Mouse (Mus musculus) intestine, embryonic 16.5 days (tissue): Measurements from ENCODE around the gene Vopp1. TPM values are rescaled to one million over a fixed set of nuclear protein-coding genes. Genes with fewer than 3 reads are reported as not detected.
"Not testable (repeated sequence)": the region's sequence is repeated elsewhere in the genome, so short reads cannot be mapped to it uniquely, and the experiment has no call there.

Experiments used
- ATAC-seq: fragments of 200-750 bp; cut with Nextera tagmentation; 2 replicates; pipeline ENCODE4 v1.8.0; 2017; ENCODE audit warnings: moderate TSS enrichment, moderate library complexity
- H3K27ac ChIP-seq: fragments of 300-500 bp; sonication (generic); 2 replicates; pipeline ENCODE4 v1.5.1; 2014; ENCODE audit warnings: mild to moderate bottlenecking, low read length
- H3K27me3 ChIP-seq: fragments of 300-500 bp; sonication (generic); replicated peaks from 2 replicates; pipeline ENCODE4 v1.6.1; 2014; ENCODE audit warnings: low read length, control low read depth, mixed read lengths; ENCODE audit not compliant: control insufficient read depth, insufficient read depth
- H3K36me3 ChIP-seq: fragments of 300-500 bp; sonication (generic); 2 replicates; pipeline ENCODE4 v1.6.1; 2014; ENCODE audit warnings: low read length, control low read depth; ENCODE audit not compliant: control insufficient read depth, insufficient read depth
- H3K4me1 ChIP-seq: fragments of 300-500 bp; sonication (generic); 2 replicates; pipeline ENCODE4 v1.6.1; 2014; ENCODE audit warnings: low read length, control low read depth, mixed read lengths; ENCODE audit not compliant: control insufficient read depth, insufficient read depth
- H3K4me2 ChIP-seq: fragments of 300-500 bp; sonication (generic); 2 replicates; pipeline ENCODE4 v1.6.1; 2014; ENCODE audit warnings: low read depth, low read length, control low read depth
- H3K4me3 ChIP-seq: fragments of 300-500 bp; sonication (generic); 2 replicates; pipeline ENCODE4 v1.5.1; 2014; ENCODE audit warnings: mild to moderate bottlenecking, low read length
- H3K9ac ChIP-seq: fragments of 300-500 bp; sonication (generic); 2 replicates; pipeline ENCODE4 v1.6.1; 2014; ENCODE audit warnings: low read depth, low read length
- H3K9me3 ChIP-seq: fragments of 300-500 bp; sonication (generic); 2 replicates; pipeline ENCODE4 v1.6.1; 2016; ENCODE audit warnings: low read length, control low read depth; ENCODE audit not compliant: control insufficient read depth
- WGBS: fragments of 180-500 bp; shearing (Covaris S2); extraction: QIAGEN DNeasy Blood & Tissue Kit; methylation state at CpG from one replicate; pipeline ENCODE4 v1.1.7; 2014; 5-methylcytosine and 5-hydroxymethylcytosine counted together
- polyA plus RNA-seq: library from polyadenylated mRNA; unstranded; fragments of >200 nt; fragmentation: Nextera tagmentation; extraction: Ambion mirVana; gene quantifications from 2 replicates; pipeline ENCODE4 v1.2.1, GENCODE M21; 2015

Vopp1 gene
- polyA plus RNA-seq = 23.5 and 24.9 TPM in 2 replicates

- ATAC-seq = peak; percentile 92
- Histone ChIP-seq H3K9ac (peak within 1 kb of the TSS; percentile 96), H3K36me3 (no peaks in the 10 kb centered on the region), H3K4me1 (0 out of 2 replicates have a peak, but pooled peaks cover 4% of the 10 kb centered on the region), H3K4me2 (peak within 1 kb of the TSS; percentile 71), H3K9me3 (no peaks in the 10 kb centered on the region), H3K27ac (peak within 1 kb of the TSS; percentile 92), H3K4me3 (peak within 1 kb of the TSS; percentile 96), H3K27me3 (no peaks in the 10 kb centered on the region)
- WGBS = 0% methylated on average over 87 of the region's 87 CpGs
Observed at GRCm38 (mm10) chr6:57824422-57825258, at the start of gene Vopp1. Vopp1 (minus strand) TSS chr6:57825159.

GRCm38 (mm10) chr6:57859043-57860042 is 34.4 kb upstream of the Vopp1 start:
- no peak overlapping the region for H3K27ac ChIP-seq
- peak; percentile 74 for ATAC-seq
- no peaks in the 10 kb centered on the region for H3K36me3 ChIP-seq
- no peaks in the 10 kb centered on the region for H3K4me1 ChIP-seq
- no peaks in the 10 kb centered on the region for H3K27me3 ChIP-seq
- H3K4me3 ChIP-seq = no peak overlapping the region
- no peak overlapping the region for H3K4me2 ChIP-seq
- H3K9ac ChIP-seq = no peak overlapping the region
- WGBS = 44% methylated on average over 6 of the region's 6 CpGs
- H3K9me3 ChIP-seq = no peaks in the 10 kb centered on the region

- not testable (repeated sequence) for H3K4me3 ChIP-seq, H3K27ac ChIP-seq, H3K36me3 ChIP-seq, H3K9ac ChIP-seq, ATAC-seq, H3K9me3 ChIP-seq, H3K4me2 ChIP-seq, H3K4me1 ChIP-seq, H3K27me3 ChIP-seq
- 86% methylated on average over 5 of the region's 5 CpGs for WGBS
Observed at GRCm38 (mm10) chr6:57851177-57851576, 26.2 kb upstream of the Vopp1 start.

GRCm38 (mm10) chr6:57850286-57850685 is 25.3 kb upstream of the Vopp1 start, which contains the start of gene Vmn1r21:
Vmn1r21 (minus strand) TSS chr6:57850343.
- 70% methylated on average over 1 of the region's 1 CpGs for WGBS
- H3K4me3 ChIP-seq = no peak within 1 kb of the TSS
- no peak within 1 kb of the TSS for H3K9ac ChIP-seq
- no peaks in the 10 kb centered on the region for H3K36me3 ChIP-seq
- ATAC-seq = no peak
- H3K4me1 ChIP-seq = no peaks in the 10 kb centered on the region
- no peaks in the 10 kb centered on the region for H3K27me3 ChIP-seq
- no peaks in the 10 kb centered on the region for H3K9me3 ChIP-seq
- H3K4me2 ChIP-seq = no peak within 1 kb of the TSS
- H3K27ac ChIP-seq = no peak within 1 kb of the TSS

GRCm38 (mm10) chr6:57839693-57840408 is 14.9 kb upstream of the Vopp1 start:
- Histone ChIP-seq H3K4me1 (no peaks in the 10 kb centered on the region), H3K4me3 (no peak overlapping the region), H3K4me2 (no peak overlapping the region), H3K36me3 (no peaks in the 10 kb centered on the region), H3K27me3 (no peaks in the 10 kb centered on the region), H3K27ac (no peak overlapping the region), H3K9me3 (no peaks in the 10 kb centered on the region), H3K9ac (no peak overlapping the region)
- ATAC-seq = no peak
- WGBS = 61% methylated on average over 2 of the region's 2 CpGs

GRCm38 (mm10) chr6:57825259-57825715 is 328 bp upstream of the Vopp1 start:
- H3K27ac ChIP-seq = peak overlapping the region; percentile 92; the same call in 1 of the 2 replicates
- peak; percentile 47 for ATAC-seq
- H3K4me1 ChIP-seq = 0 out of 2 replicates have a peak, but pooled peaks cover 4% of the 10 kb centered on the region
- no peaks in the 10 kb centered on the region for H3K9me3 ChIP-seq
- peak overlapping the region; percentile 71 for H3K4me2 ChIP-seq
- H3K27me3 ChIP-seq = no peaks in the 10 kb centered on the region
- H3K36me3 ChIP-seq = no peaks in the 10 kb centered on the region
- H3K9ac ChIP-seq = peak overlapping the region; percentile 96
- H3K4me3 ChIP-seq = peak overlapping the region; percentile 96
- WGBS = 4% methylated on average over 5 of the region's 5 CpGs

GRCm38 (mm10) chr6:57823461-57823860 is 1.5 kb downstream of the Vopp1 start:
- Histone ChIP-seq H3K9me3 (no peaks in the 10 kb centered on the region), H3K4me2 (peak overlapping the region; percentile 32; the same call in 1 of the 2 replicates), H3K9ac (no peak overlapping the region), H3K4me1 (0 out of 2 replicates have a peak, but pooled peaks cover 4% of the 10 kb centered on the region), H3K27ac (no peak overlapping the region), H3K4me3 (no peak overlapping the region), H3K36me3 (no peaks in the 10 kb centered on the region), H3K27me3 (no peaks in the 10 kb centered on the region)
- WGBS = 21% methylated on average over 3 of the region's 3 CpGs
- ATAC-seq = no peak

GRCm38 (mm10) chr6:57822648-57823410 is 2.1 kb downstream of the Vopp1 start:
- no peak for ATAC-seq
- H3K9me3 ChIP-seq = no peaks in the 10 kb centered on the region
- H3K4me3 ChIP-seq = no peak overlapping the region

More at GRCm38 (mm10) chr6:57822648-57823410, 2.1 kb downstream of the Vopp1 start:
- Histone ChIP-seq H3K4me2 (no peak overlapping the region), H3K9ac (no peak overlapping the region), H3K27ac (no peak overlapping the region), H3K4me1 (0 out of 2 replicates have a peak, but pooled peaks cover 4% of the 10 kb centered on the region), H3K27me3 (no peaks in the 10 kb centered on the region), H3K36me3 (no peaks in the 10 kb centered on the region)
- 61% methylated on average over 5 of the region's 5 CpGs for WGBS
